In the genomic region with DNA sequence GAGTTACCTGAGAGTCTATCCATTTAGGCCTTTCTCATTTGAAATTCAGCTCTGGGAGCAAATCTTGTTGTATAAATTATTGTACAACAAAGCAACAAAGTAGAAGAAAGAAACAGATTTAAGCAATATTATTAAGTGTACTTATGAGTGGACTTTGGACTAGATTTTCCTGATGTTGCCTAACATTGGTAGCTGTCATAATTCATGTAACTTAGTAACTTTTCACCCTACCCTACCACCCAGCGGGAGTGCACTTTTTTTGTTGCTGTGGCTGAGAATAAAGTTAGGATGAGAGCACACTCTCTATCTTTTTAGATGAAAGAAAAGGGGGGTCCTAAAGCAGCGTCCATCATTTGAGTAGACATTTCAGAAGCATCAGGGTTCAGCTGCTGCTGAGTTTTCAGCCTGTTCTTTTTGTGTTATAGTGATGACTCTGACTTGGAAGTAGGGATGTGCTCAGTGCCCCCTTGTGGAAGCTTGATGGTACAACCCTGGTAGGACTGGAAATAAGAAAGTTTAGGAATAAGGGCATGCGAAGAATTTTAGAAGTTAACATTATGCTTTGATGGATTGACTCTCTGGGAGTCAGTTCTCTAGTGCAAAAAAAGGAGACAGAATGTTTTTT, we compare ENCODE assay signal across 8 mouse cellular contexts. TPM values are rescaled to one million over a fixed set of nuclear protein-coding genes. Genes with fewer than 3 reads are reported as not detected.
A peak's percentile ranks its signal among the peaks of the same experiment; 100 is the strongest.
DNase-seq lines count a peak whose midpoint lies in the region; ATAC-seq lines count a peak whose summit lies in the region.

No protein-coding gene starts in this region.

- H3K4me1 ChIP-seq in kidney, embryonic 15.5 days, result no peaks in the 10 kb centered on the region
- H3K4me1 ChIP-seq in lung, embryonic 15.5 days, result peaks cover 21% of the 10 kb centered on the region; the same call in 1 of the 2 replicates

- DNase-seq in kidney, adult 11 months, result peak; percentile 46
- peak; percentile 18 for DNase-seq in T-cell, adult 2 months (ENCODE audit: low spot score)
- peak; percentile 38 to 56 for DNase-seq in cerebellum, postnatal 36 days
- peak; percentile 22 for DNase-seq in gastrocnemius, postnatal 25 days
- DNase-seq in kidney, postnatal 36 days, result peak; percentile 65 to 70
- peak; percentile 26 for DNase-seq in right cerebral cortex, postnatal 25 days

- no peak overlapping the region for H3K4me3 ChIP-seq in kidney, embryonic 15.5 days (replicated peaks)
- no peak overlapping the region for H3K4me3 ChIP-seq in lung, embryonic 15.5 days

- no peak overlapping the region for H3K9ac ChIP-seq in kidney, embryonic 15.5 days
- no peak overlapping the region for H3K9ac ChIP-seq in lung, embryonic 15.5 days

- H3K36me3 ChIP-seq in kidney, embryonic 15.5 days, result peaks cover 34% of the 10 kb centered on the region
- H3K36me3 ChIP-seq in lung, embryonic 15.5 days, result peaks cover 10% of the 10 kb centered on the region

- WGBS in kidney, embryonic 15.5 days, result 49% methylated on average over 3 of the region's 3 CpGs
- WGBS in lung, embryonic 15.5 days, result 38% methylated on average over 3 of the region's 3 CpGs

- H3K27ac ChIP-seq in kidney, embryonic 15.5 days, result no peak overlapping the region
- H3K27ac ChIP-seq in lung, embryonic 15.5 days, result peak overlapping the region; percentile 71

- no peak for ATAC-seq in kidney, embryonic 15.5 days (replicated peaks; ENCODE audit: low FRiP score)
- ATAC-seq in lung, embryonic 15.5 days (ENCODE audit: borderline replicate concordance, extremely low read depth, low FRiP score, low TSS enrichment), result peak; percentile 40; the same call in 1 of the 2 replicates

- H3K27me3 ChIP-seq in kidney, embryonic 15.5 days, result no peaks in the 10 kb centered on the region
- H3K27me3 ChIP-seq in lung, embryonic 15.5 days, result no peaks in the 10 kb centered on the region

- H3K4me2 ChIP-seq in kidney, embryonic 15.5 days, result no peak overlapping the region
- H3K4me2 ChIP-seq in lung, embryonic 15.5 days, result no peak overlapping the region

- H3K9me3 ChIP-seq in kidney, embryonic 15.5 days (replicated peaks), result no peaks in the 10 kb centered on the region
- no peaks in the 10 kb centered on the region for H3K9me3 ChIP-seq in lung, embryonic 15.5 days

RNA-seq across cellular contexts. Expression of a gene that starts 59.1 kb away (rescaled TPM):
- polyA plus RNA-seq in kidney, embryonic 15.5 days (2015; fragmentation: Nextera tagmentation; extraction: Ambion mirVana), result 74.6 and 77.8 TPM in 2 replicates
- 10 to 100 TPM; 32.5 to 34.9 TPM for total RNA-seq in gastrocnemius, postnatal 25 days (2021)
- polyA plus RNA-seq in lung, embryonic 15.5 days (2015; fragmentation: Nextera tagmentation; extraction: Ambion mirVana), result 68.8 and 77.8 TPM in 2 replicates

RNA-seq across cellular contexts. Expression of a gene that starts 59.2 kb away (rescaled TPM):
- polyA plus RNA-seq in kidney, embryonic 15.5 days (2015; fragmentation: Nextera tagmentation; extraction: Ambion mirVana), result 156 and 168 TPM in 2 replicates
- total RNA-seq in gastrocnemius, postnatal 25 days (2021), result 100 to 1,000 TPM in 1 of 2 experiments, 10 to 100 TPM in 1; 96.4 to 109 TPM
- polyA plus RNA-seq in lung, embryonic 15.5 days (2015; fragmentation: Nextera tagmentation; extraction: Ambion mirVana), result 197 and 203 TPM in 2 replicates
